ENCODE assay signal across 8 mouse cellular contexts in the genomic region with DNA sequence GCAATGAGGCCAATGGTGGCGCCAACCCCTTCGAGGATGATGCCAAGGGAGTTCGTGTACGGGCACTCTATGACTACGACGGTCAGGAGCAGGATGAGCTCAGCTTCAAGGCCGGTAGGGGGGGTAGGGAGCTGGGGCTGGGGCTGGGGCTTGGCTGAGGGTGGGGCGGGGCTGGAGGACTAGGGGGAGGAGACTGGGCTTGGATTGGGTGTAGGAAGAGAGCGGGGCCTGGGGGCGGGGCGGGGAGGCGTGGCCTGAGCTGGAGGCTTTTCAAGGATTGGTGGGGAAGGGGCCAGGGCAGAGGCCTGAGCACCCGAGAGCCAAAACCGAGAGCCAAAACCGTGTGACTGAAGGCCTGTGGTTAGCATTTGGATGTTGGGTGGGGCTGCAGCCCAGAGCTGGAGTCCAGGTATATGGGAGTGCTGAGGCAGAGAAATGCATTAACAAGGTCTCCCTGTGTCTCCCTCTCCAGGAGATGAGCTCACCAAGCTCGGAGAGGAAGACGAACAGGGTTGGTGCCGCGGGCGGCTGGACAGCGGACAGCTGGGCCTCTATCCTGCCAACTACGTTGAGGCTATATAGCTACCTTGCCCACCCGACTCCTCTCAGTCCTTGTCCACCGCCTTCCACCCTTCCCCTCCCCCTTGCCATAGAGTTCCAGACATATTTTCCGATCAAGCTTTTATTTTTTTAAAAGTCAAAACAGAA. TPM values are rescaled to one million over a fixed set of nuclear protein-coding genes. Genes with fewer than 3 reads are reported as not detected.
A peak's percentile ranks its signal among the peaks of the same experiment; 100 is the strongest.
DNase-seq lines count a peak whose midpoint lies in the region; ATAC-seq and TF ChIP-seq lines count a peak whose summit lies in the region.

No protein-coding gene starts in this region.

- no peaks in the 10 kb centered on the region for H3K27me3 ChIP-seq in embryonic facial prominence, embryonic 14.5 days (replicated peaks; ENCODE audit: control insufficient read depth, insufficient read depth, low read length)
- H3K27me3 ChIP-seq in heart, postnatal 0 days (ENCODE audit: control insufficient read depth, insufficient read depth, low read length), result peaks cover 36% of the 10 kb centered on the region
- peaks cover 6% of the 10 kb centered on the region; the same call in 1 of the 2 replicates for H3K27me3 ChIP-seq in stomach, embryonic 15.5 days (replicated peaks)

- peak overlapping the region; percentile 52 for H3K9ac ChIP-seq in embryonic facial prominence, embryonic 14.5 days (ENCODE audit: low read depth, low read length)
- H3K9ac ChIP-seq in heart, postnatal 0 days (replicated peaks; ENCODE audit: low read depth, low read length), result no peak overlapping the region
- H3K9ac ChIP-seq in stomach, embryonic 15.5 days, result no peak overlapping the region

- H3K4me3 ChIP-seq in embryonic facial prominence, embryonic 14.5 days (ENCODE audit: low read depth, low read length), result peak overlapping the region; percentile 38
- peak overlapping the region; percentile 23 for H3K4me3 ChIP-seq in heart, postnatal 0 days (ENCODE audit: low read depth, low read length)
- peak overlapping the region; percentile 31 for H3K4me3 ChIP-seq in stomach, embryonic 15.5 days (replicated peaks)

- peak overlapping the region; percentile 55; the same call in 1 of the 2 replicates for H3K27ac ChIP-seq in embryonic facial prominence, embryonic 14.5 days (replicated peaks; ENCODE audit: low read depth, low read length)
- H3K27ac ChIP-seq in heart, postnatal 0 days (ENCODE audit: low read depth), result no peak overlapping the region
- H3K27ac ChIP-seq in stomach, embryonic 15.5 days, result 0 out of 2 replicates have a peak overlapping the region, but pooled peaks have one; percentile 5

- peak overlapping the region; percentile 61 for H3K4me2 ChIP-seq in embryonic facial prominence, embryonic 14.5 days (ENCODE audit: low read depth, low read length)
- H3K4me2 ChIP-seq in heart, postnatal 0 days (ENCODE audit: low read depth, low read length), result peak overlapping the region; percentile 52
- peak overlapping the region; percentile 58 for H3K4me2 ChIP-seq in stomach, embryonic 15.5 days

- H3K4me1 ChIP-seq in embryonic facial prominence, embryonic 14.5 days (ENCODE audit: control insufficient read depth, insufficient read depth, low read length), result peaks cover 12% of the 10 kb centered on the region
- peaks cover 7% of the 10 kb centered on the region; the same call in 1 of the 2 replicates for H3K4me1 ChIP-seq in heart, postnatal 0 days (ENCODE audit: control insufficient read depth, insufficient read depth)
- 0 out of 2 replicates have a peak, but pooled peaks cover 5% of the 10 kb centered on the region for H3K4me1 ChIP-seq in stomach, embryonic 15.5 days

- TF ChIP-seq CTCF in heart, postnatal 0 days (IDR thresholded peaks at IDR 0.05; ENCODE audit: low read depth), result no peak

- H3K9me3 ChIP-seq in embryonic facial prominence, embryonic 14.5 days (ENCODE audit: control insufficient read depth, low read length), result no peaks in the 10 kb centered on the region
- H3K9me3 ChIP-seq in heart, postnatal 0 days (replicated peaks; ENCODE audit: control insufficient read depth, low read length), result no peaks in the 10 kb centered on the region
- H3K9me3 ChIP-seq in stomach, embryonic 15.5 days, result no peaks in the 10 kb centered on the region

- 6% methylated on average over 24 of the region's 25 CpGs for WGBS in embryonic facial prominence, embryonic 14.5 days
- 5% methylated on average over 25 of the region's 25 CpGs for WGBS in heart, postnatal 0 days
- 3% methylated on average over 25 of the region's 25 CpGs for WGBS in stomach, embryonic 15.5 days

- TF ChIP-seq EP300 in heart, postnatal 0 days (IDR thresholded peaks at IDR 0.05; ENCODE audit: low read depth), result no peak

- no peaks in the 10 kb centered on the region for H3K36me3 ChIP-seq in embryonic facial prominence, embryonic 14.5 days (ENCODE audit: control insufficient read depth, insufficient read depth, low read length)
- H3K36me3 ChIP-seq in heart, postnatal 0 days (replicated peaks; ENCODE audit: control insufficient read depth, insufficient read depth, low read length), result no peaks in the 10 kb centered on the region
- H3K36me3 ChIP-seq in stomach, embryonic 15.5 days, result no peaks in the 10 kb centered on the region

- peak; percentile 20 for DNase-seq in A20 (ENCODE audit: low read depth, low spot score)
- DNase-seq in R1 (ENCODE audit: low read depth, low spot score), result peak; percentile 96
- peak; percentile 92 for DNase-seq in embryonic facial prominence, embryonic 14.5 days (ENCODE audit: low spot score)
- DNase-seq in heart, postnatal 0 days (ENCODE audit: low spot score), result peak; percentile 81
- peak; percentile 84 for DNase-seq in kidney, postnatal 14 days
- DNase-seq in frontal cortex, adult 2 months (ENCODE audit: extremely low spot score in 1 of 2, low spot score in 1 of 2), result no peak

- ATAC-seq in embryonic facial prominence, embryonic 14.5 days (ENCODE audit: low read depth), result peak; percentile 91
- peak; percentile 84 for ATAC-seq in heart, postnatal 0 days (ENCODE audit: insufficient read depth, low read depth)
- ATAC-seq in megakaryocyte-erythroid progenitor cell, adult 5-6 weeks (replicated peaks; ENCODE audit: low FRiP score, low TSS enrichment, poor library complexity, severe bottlenecking), result peak; percentile 70
- ATAC-seq in stomach, embryonic 15.5 days (ENCODE audit: insufficient read depth, low FRiP score, low read depth), result peak; percentile 84

RNA-seq across cellular contexts. Expression of a gene that starts 20.6 kb away (rescaled TPM):
- polyA plus RNA-seq in embryonic facial prominence, embryonic 14.5 days (2014; fragmentation: Nextera tagmentation; extraction: Ambion mirVana), result 0.26 and 1.6 TPM in 2 replicates
- total RNA-seq in heart, postnatal 0 days (2014; rRNA removed; ENCODE audit: low replicate concordance), result 0.15 and 5.1 TPM in 2 replicates
- polyA plus RNA-seq in heart, postnatal 0 days (2015; fragmentation: Nextera tagmentation; extraction: Ambion mirVana), result 0.22 and 0.26 TPM in 2 replicates
- total RNA-seq in megakaryocyte-erythroid progenitor cell, adult 5-6 weeks (2014; fragmentation: Nextera tagmentation), result not detected in 2 replicates
- total RNA-seq in megakaryocyte-erythroid progenitor cell, adult 5-6 weeks (2017), result not detected in 2 replicates
- 18.9 and 22.8 TPM in 2 replicates for polyA plus RNA-seq in stomach, embryonic 15.5 days (2015; fragmentation: Nextera tagmentation; extraction: Ambion mirVana)
- polyA plus RNA-seq in frontal cortex, adult 2 months (2012; rRNA removed), result 0.80 and 0.95 TPM in 2 replicates

RNA-seq across cellular contexts. Expression of a gene that starts 52.8 kb away (rescaled TPM):
- polyA plus RNA-seq in embryonic facial prominence, embryonic 14.5 days (2014; fragmentation: Nextera tagmentation; extraction: Ambion mirVana), result 4.4 and 6.1 TPM in 2 replicates
- total RNA-seq in heart, postnatal 0 days (2014; rRNA removed; ENCODE audit: low replicate concordance), result not detected in 2 replicates
- polyA plus RNA-seq in heart, postnatal 0 days (2015; fragmentation: Nextera tagmentation; extraction: Ambion mirVana), result 0.04 and 0.32 TPM in 2 replicates
- 0.64 TPM in 1 of 2 replicates, not detected in the other for total RNA-seq in megakaryocyte-erythroid progenitor cell, adult 5-6 weeks (2014; fragmentation: Nextera tagmentation)
- total RNA-seq in megakaryocyte-erythroid progenitor cell, adult 5-6 weeks (2017), result 0.11 TPM in 1 of 2 replicates, not detected in the other
- polyA plus RNA-seq in stomach, embryonic 15.5 days (2015; fragmentation: Nextera tagmentation; extraction: Ambion mirVana), result 1.9 TPM in 2 replicates
- 270 and 282 TPM in 2 replicates for polyA plus RNA-seq in frontal cortex, adult 2 months (2012; rRNA removed)

Comparison
In these comparisons a context has a peak if more than half of its experiments do, and no peak if none do; other contexts are left out.
1. DNase-seq: peak in A20 (single experiment), R1 (single experiment), embryonic facial prominence, embryonic 14.5 days (single experiment), heart, postnatal 0 days (single experiment) and kidney, postnatal 14 days (single experiment); none in frontal cortex, adult 2 months (0 of 2).
2. RNA of a gene that starts 52.8 kb away (polyA plus RNA-seq): 270 to 282 TPM in frontal cortex, adult 2 months; 4.4 to 6.1 TPM in embryonic facial prominence, embryonic 14.5 days, 1.9 TPM in stomach, embryonic 15.5 days and 0.04 to 0.32 TPM in heart, postnatal 0 days; every median in the first group is over 10 times any median in the second.
3. Peak in every context shown above with its lines, with median percentiles within 50 percentile points of each other: ATAC-seq, H3K4me2 ChIP-seq and H3K4me3 ChIP-seq.